Mouse (Mus musculus): ENCODE measurements around the gene Gnb3. TPM values are rescaled to one million over a fixed set of nuclear protein-coding genes. Genes with fewer than 3 reads are reported as not detected.

Gene Gnb3
- not detected in 2 replicates for total RNA-seq (2023)

DNA sequence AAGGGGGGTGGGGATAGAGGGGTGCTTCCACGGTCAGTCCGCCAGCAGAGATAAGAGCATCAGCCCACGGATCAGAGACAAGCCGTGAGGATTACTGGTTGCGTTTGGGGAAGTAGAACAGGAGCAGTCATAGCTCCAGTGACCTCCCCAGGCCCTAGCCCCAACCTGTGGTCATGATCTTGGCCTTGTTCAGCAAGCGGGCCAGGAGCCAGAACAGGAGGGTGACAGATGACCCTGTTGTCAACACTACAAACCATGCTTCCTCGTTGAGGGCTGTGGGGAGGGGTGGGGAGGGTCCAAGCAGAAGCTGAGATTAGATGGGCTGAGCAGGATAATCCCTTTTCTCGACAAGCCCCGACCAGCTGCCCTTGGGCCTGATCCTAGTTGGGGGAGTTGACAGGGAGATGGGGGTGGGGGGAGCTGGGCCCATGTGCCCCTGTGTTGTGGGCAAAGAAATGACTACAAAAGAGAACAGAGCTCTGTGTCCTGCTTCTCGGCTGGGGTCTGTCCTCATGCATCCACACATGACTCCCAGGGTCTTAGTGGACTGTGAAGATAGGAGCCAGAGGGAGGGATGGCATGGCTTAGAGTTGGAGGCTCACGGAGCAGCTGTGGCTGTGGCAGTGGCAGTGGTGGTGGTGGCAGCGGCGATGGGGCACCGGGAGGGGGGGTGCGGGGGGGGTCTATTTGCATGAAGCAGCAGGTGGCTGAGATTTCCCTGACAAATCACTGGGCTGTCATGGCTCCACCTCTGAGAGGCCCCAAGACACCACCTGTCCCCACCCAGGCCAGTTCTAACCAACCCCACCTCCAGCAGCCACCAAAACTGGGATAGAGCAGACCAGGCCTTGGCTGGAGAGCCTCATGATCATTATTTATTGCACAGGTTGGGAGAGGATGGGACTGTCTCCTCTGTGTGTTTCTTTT, at the start of gene Gnb3:
Gnb3 (minus strand) TSS at position 35 of the 927 bp plus-strand sequence.

DNA sequence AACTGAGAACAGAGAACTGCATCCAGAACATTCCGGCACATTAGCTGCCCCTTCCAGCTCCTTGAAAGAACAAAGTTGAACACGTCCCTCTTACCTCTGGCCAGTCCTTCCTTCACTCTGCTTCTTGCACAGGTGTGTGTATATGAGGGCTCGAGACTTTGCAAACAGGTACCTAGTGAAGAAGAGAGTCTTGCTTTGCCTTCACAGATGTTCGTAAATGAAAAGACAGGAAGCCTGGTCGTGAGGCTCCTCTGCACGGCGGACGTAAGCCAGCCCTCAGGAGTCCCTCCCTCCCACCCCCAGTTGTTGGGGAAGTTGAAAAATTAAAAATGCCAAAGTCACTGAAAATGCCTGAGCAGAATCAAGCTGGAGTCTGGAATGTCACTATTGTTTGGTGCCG, 47.9 kb upstream of the Gnb3 start, which contains the start of gene Cd4:
Cd4 (minus strand) TSS at position 236 of the 400 bp plus-strand sequence.

DNA sequence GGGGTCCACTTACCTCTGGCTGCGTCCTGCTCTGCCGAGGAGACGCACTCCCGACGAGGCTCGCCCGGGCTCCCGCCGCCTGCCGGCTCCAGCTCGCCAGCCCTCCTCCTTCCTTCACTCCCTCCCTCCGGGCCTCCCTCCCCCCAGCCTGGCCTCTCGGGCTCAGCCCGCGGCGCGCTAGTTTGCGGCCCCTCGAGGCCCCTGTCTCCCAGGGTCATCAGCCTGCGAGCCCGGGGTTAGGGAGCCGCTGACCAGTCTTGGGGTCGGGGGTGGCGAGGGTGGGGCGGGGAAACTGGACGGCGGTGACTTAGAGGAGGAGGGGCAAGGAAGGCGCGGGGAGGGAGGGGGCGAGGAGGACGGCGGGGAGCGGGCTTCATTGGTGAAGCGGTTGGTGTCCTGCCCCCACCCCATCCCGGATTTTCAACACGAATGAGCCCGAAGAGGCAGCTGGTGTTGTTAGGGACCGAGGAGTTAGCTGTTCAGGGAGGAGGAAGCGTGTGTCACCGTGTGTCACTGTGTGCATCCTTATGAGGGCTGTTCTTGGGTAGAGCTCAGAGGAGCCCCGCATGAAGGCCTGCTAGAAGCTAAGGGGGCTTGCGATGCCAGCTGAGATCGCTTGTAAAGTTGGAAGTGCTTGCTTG, 23.7 kb upstream of the Gnb3 start, which contains the start of gene Gpr162:
Gpr162 (minus strand) TSS at position 326 of the 641 bp plus-strand sequence.

DNA sequence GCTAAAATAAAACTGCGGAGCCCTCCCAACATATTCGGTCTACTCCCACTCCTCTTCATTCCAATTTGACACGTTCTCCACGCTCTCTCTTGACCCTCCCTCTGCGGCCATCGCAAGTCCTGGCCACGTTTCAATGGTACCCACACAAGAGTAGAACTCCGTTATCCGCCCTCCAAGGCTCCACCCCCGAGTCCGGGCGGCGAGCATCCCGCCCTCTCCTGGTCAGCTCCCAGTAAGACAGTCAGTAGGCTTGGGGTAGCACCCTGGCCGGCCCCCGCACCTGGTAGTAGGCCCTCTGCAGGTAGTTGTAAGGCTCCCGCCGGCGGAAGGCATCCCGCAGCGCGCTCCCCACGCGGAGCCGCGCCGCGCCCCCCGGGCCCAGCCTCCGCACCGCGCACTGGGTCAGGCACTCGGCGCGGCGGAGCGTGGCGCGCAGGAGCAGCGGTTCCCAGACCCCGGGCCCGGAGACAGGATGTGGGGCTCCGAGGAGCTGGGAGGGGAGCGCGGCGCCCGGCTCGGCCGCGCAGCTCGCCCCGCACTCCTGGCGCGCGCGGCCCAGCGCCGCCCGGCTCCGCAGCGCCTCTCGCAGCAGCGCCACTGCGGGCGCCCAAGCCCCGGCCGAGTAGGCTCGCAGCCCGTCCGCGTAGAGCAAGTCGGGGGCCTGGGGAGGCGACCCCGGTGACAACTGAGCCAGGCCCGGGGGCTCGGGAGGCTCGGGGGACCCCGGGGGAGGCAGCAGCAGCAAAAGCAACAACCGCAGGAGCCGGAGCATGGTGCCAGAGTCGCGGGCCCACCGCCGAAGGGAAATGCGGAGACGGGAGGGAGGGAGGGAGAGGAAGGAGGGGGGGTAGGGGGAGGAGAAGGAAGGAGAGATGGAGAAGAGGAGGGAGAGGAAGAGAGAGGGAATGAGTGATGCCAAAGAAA, 17.1 kb upstream of the Gnb3 start, which contains the start of gene P3h3:
P3h3 (minus strand) TSS at position 837 of the 924 bp plus-strand sequence.

DNA sequence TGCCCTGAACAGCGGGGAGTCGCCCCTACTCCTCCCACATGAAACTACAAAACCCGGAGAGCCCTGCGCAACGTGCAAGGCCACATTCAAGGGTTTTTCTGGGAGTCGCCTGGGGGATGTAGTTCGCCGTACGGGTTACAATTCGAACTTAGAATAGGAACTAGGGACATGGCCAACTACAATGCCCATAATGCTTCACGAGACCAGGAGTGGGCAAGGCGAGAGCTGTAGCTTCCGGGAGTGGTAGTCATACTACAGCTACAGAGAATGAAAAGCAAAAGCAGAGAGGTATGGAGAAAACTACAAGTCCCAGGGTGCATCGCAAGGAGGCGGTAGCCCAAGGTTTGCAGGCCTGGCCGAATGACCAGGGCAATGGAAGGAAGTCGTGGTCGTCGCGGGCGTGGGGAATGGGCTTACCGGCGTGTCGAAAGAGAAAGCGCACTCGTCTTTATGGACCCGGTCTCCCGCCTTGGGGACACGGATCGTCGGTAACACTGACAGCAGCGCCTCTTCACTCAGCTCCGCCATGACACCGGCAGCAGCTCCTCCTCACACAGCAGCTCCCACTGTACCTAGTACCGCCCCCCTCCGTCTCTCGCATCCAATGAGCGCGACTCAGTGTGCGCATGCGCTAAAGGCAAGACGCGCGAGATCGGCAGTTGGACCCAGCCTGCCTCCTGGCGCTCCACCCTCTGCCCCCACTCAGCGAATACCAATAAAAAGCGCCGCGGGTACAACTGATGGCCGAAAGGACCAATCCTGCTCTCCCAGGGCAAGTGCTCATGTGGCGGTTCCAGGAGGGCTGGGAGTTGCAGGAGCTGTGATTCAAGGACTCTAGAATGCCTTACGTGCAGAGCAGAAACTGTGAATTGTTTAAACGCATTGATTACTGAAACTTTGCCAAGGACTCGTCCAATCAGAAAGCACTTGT, 10.9 kb downstream of the Gnb3 start, which contains the start of the genes Usp5 and Cdca3:
Usp5 (minus strand) TSS at position 617 of the 931 bp plus-strand sequence.
Cdca3 (plus strand) TSS at position 680 of the 931 bp plus-strand sequence.

GRCm38 (mm10) chr6:124813933-124814332, 26.1 kb downstream of the Gnb3 start, which contains the start of gene Tpi1:
TSS of gene Tpi1 (minus strand) at chr6:124814296.

GRCm38 (mm10) chr6:124808358-124809012, 31.6 kb downstream of the Gnb3 start, which contains the start of gene Spsb2:
TSS of gene Spsb2 (plus strand) at chr6:124808661.

Other genes with a start within 250 kb of the Gnb3 start
- gene C1s2, start 204.2 kb downstream of the Gnb3 start, total RNA-seq (2023): not detected in 2 replicates
- 31.7 and 47.1 TPM in 2 replicates for gene Lpcat3, start 177.2 kb downstream of the Gnb3 start, total RNA-seq (2023)
- 40.5 and 44.4 TPM in 2 replicates for gene Emg1, start 128.1 kb downstream of the Gnb3 start, total RNA-seq (2023)
- 91.6 and 94.2 TPM in 2 replicates for gene Phb2, start 127.9 kb downstream of the Gnb3 start, total RNA-seq (2023)
- 332 and 353 TPM in 2 replicates for gene Ptpn6, start 101.6 kb downstream of the Gnb3 start, total RNA-seq (2023)
- gene Grcc10, start 98.9 kb downstream of the Gnb3 start, total RNA-seq (2023): 89.2 and 97.3 TPM in 2 replicates
- gene Gm45234, start 84.3 kb downstream of the Gnb3 start, total RNA-seq (2023): not detected in 2 replicates
- gene Atn1, start 83.8 kb downstream of the Gnb3 start, total RNA-seq (2023): 39.2 and 39.7 TPM in 2 replicates
- not detected in 2 replicates for gene Eno2, start 70.6 kb downstream of the Gnb3 start, total RNA-seq (2023)
- not detected in 2 replicates for gene Lrrc23, start 60.5 kb downstream of the Gnb3 start, total RNA-seq (2023)
- gene Spsb2, start 31.6 kb downstream of the Gnb3 start, total RNA-seq (2023): 17.6 and 18.8 TPM in 2 replicates
- gene Tpi1, start 26.0 kb downstream of the Gnb3 start, total RNA-seq (2023): 109 and 115 TPM in 2 replicates
- 41.6 and 56.4 TPM in 2 replicates for gene Usp5, start 10.8 kb downstream of the Gnb3 start, total RNA-seq (2023)
- 41.2 and 59.0 TPM in 2 replicates for gene Cdca3, start 10.7 kb downstream of the Gnb3 start, total RNA-seq (2023)
- 0.36 and 0.76 TPM in 2 replicates for gene P3h3, start 17.5 kb upstream of the Gnb3 start, total RNA-seq (2023)
- gene Gpr162, start 23.7 kb upstream of the Gnb3 start, total RNA-seq (2023): not detected in 2 replicates
- gene Cd4, start 47.9 kb upstream of the Gnb3 start, total RNA-seq (2023): 0.88 TPM in 1 of 2 replicates, not detected in the other
- 0.38 and 0.43 TPM in 2 replicates for gene Lag3, start 71.4 kb upstream of the Gnb3 start, total RNA-seq (2023)
- 108 and 127 TPM in 2 replicates for gene Ptms, start 79.8 kb upstream of the Gnb3 start, total RNA-seq (2023)
- 82.7 and 86.2 TPM in 2 replicates for gene Mlf2, start 91.1 kb upstream of the Gnb3 start, total RNA-seq (2023)
- gene Cops7a, start 125.3 kb upstream of the Gnb3 start, total RNA-seq (2023): 15.5 and 17.7 TPM in 2 replicates
- gene Pianp, start 156.4 kb upstream of the Gnb3 start, total RNA-seq (2023): not detected in 2 replicates
- 86.5 and 92.3 TPM in 2 replicates for gene Zfp384, start 168.9 kb upstream of the Gnb3 start, total RNA-seq (2023)
- 87.7 and 100 TPM in 2 replicates for gene Ing4, start 199.5 kb upstream of the Gnb3 start, total RNA-seq (2023)
- gene Acrbp, start 209.4 kb upstream of the Gnb3 start, total RNA-seq (2023): 7.1 and 8.5 TPM in 2 replicates
- 5.1 and 6.8 TPM in 2 replicates for gene Lpar5, start 227.6 kb upstream of the Gnb3 start, total RNA-seq (2023)